Mouse (Mus musculus) heart, embryonic 10.5 days (tissue): ENCODE results near the gene Hrh3. TPM values are rescaled to one million over a fixed set of nuclear protein-coding genes. Genes with fewer than 3 reads are reported as not detected.

Experiments used
- DNase-seq: peaks from one replicate; pipeline ENCODE4 v3.0.0-alpha.2; 2017; ENCODE audit warnings: low spot score
- H3K27ac ChIP-seq: fragments of 300-500 bp; sonication (generic); 2 replicates; pipeline ENCODE4 v1.5.1; 2016; ENCODE audit warnings: mild to moderate bottlenecking
- H3K27me3 ChIP-seq: fragments of 300-500 bp; sonication (generic); 2 replicates; pipeline ENCODE4 v1.6.1; 2016; ENCODE audit warnings: mild to moderate bottlenecking; ENCODE audit not compliant: poor library complexity, insufficient read depth, severe bottlenecking
- H3K36me3 ChIP-seq: fragments of 300-500 bp; sonication (generic); 2 replicates; pipeline ENCODE4 v1.6.1; 2016; ENCODE audit warnings: mild to moderate bottlenecking, moderate library complexity
- H3K4me1 ChIP-seq: fragments of 300-500 bp; sonication (generic); 2 replicates; pipeline ENCODE4 v1.6.1; 2016; ENCODE audit warnings: mild to moderate bottlenecking
- H3K4me3 ChIP-seq: fragments of 300-500 bp; sonication (generic); 2 replicates; pipeline ENCODE4 v1.5.1; 2016; ENCODE audit warnings: mild to moderate bottlenecking, moderate library complexity
- H3K9me3 ChIP-seq: fragments of 300-500 bp; sonication (generic); 2 replicates; pipeline ENCODE4 v1.6.1; 2016; ENCODE audit warnings: mild to moderate bottlenecking, moderate library complexity
- WGBS: fragments of 180-500 bp; shearing (Covaris S2); methylation state at CpG from one replicate; pipeline ENCODE4 v1.1.7; 2016; 5-methylcytosine and 5-hydroxymethylcytosine counted together
- polyA plus RNA-seq: library from polyadenylated mRNA; unstranded; fragments of >200 nt; fragmentation: Nextera tagmentation; extraction: Ambion mirVana; gene quantifications from 2 replicates; pipeline ENCODE4 v1.2.1, GENCODE M21; 2016

Gene Hrh3
- polyA plus RNA-seq, 1 experiment from 2014 or later: not detected

DNA sequence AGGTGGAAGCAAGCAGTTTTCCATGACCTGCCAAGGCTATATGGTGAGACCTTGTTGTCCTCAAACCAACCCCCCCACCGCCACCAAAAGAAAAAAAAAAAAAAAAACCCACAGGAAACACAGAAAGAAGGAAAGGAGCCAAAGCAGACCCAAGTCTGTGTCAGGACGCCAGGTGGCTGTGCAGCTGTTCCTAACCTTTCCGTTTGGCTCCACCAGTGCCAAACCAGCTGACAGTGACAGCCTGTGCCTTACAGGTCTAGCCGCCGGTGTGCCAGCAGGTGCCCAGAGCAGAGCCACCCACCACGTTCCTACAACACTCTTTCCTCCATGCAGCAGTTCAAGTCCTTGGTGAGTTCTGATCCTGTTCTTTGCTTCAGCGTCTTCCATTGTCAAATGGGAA, 31.4 kb downstream of the Hrh3 start:
- H3K4me1 ChIP-seq: peaks cover 12% of the 10 kb centered on the region
- peaks cover 32% of the 10 kb centered on the region for H3K36me3 ChIP-seq
- WGBS: 87% methylated on average over 7 of the region's 7 CpGs
- no peak overlapping the region for H3K27ac ChIP-seq
- no peak overlapping the region for H3K4me3 ChIP-seq
- no peaks in the 10 kb centered on the region for H3K27me3 ChIP-seq
- DNase-seq: no peak
- no peaks in the 10 kb centered on the region for H3K9me3 ChIP-seq

DNA sequence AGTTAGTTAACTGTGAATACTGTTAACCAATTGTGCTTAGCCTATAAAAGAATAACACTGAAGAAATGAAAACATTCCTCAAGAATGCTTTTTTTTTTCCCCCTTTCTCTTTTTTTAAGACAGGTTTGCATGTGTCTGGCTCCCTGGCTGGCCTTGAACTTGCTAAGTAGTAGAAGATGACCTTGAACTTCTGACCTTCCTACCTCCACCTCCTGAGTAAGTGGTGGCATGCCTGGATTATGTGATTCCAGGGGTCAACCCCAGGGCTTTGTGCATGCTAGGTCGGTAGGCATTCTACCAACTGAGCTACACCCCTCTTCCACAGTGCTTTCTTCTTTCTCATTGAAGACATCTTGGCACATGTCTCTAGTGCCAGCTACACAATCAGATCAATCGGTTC, 32.6 kb downstream of the Hrh3 start:
- H3K36me3 ChIP-seq: peaks cover 29% of the 10 kb centered on the region; the same call in 1 of the 2 replicates
- H3K27ac ChIP-seq: no peak overlapping the region
- peaks cover 12% of the 10 kb centered on the region for H3K4me1 ChIP-seq
- WGBS: 85% methylated on average over 2 of the region's 2 CpGs
- no peak for DNase-seq
- no peaks in the 10 kb centered on the region for H3K9me3 ChIP-seq
- no peak overlapping the region for H3K4me3 ChIP-seq
- no peaks in the 10 kb centered on the region for H3K27me3 ChIP-seq

GRCm38 (mm10) chr2:180070481-180071453, 33.5 kb downstream of the Hrh3 start, which contains the start of gene Mtg2:
TSS of gene Mtg2 (plus strand) at chr2:180070588.
- Histone ChIP-seq H3K36me3 (peaks cover 29% of the 10 kb centered on the region; the same call in 1 of the 2 replicates), H3K4me1 (peaks cover 12% of the 10 kb centered on the region), H3K27me3 (no peaks in the 10 kb centered on the region), H3K4me3 (peak within 1 kb of the TSS; percentile 85), H3K9me3 (no peaks in the 10 kb centered on the region), H3K27ac (peak within 1 kb of the TSS; percentile 92)
- DNase-seq: peak; percentile 96
- 6% methylated on average over 58 of the region's 58 CpGs for WGBS

- WGBS: 35% methylated on average over 20 of the region's 20 CpGs
- peak overlapping the region; percentile 92 for H3K27ac ChIP-seq
- peaks cover 35% of the 10 kb centered on the region; the same call in 1 of the 2 replicates for H3K36me3 ChIP-seq
- no peaks in the 10 kb centered on the region for H3K9me3 ChIP-seq
- H3K4me1 ChIP-seq: peaks cover 12% of the 10 kb centered on the region
- DNase-seq: no peak
- H3K4me3 ChIP-seq: peak overlapping the region; percentile 85
- no peaks in the 10 kb centered on the region for H3K27me3 ChIP-seq
These were observed 34.4 kb downstream of the Hrh3 start for GRCm38 (mm10) chr2:180069770-180070480.

- 86% methylated on average over 11 of the region's 11 CpGs for WGBS
- Histone ChIP-seq H3K27me3 (no peaks in the 10 kb centered on the region), H3K27ac (no peak overlapping the region), H3K9me3 (no peaks in the 10 kb centered on the region), H3K4me3 (no peak overlapping the region), H3K4me1 (no peaks in the 10 kb centered on the region), H3K36me3 (peaks cover 72% of the 10 kb centered on the region)
- DNase-seq: no peak
These were observed 40.8 kb downstream of the Hrh3 start for GRCm38 (mm10) chr2:180063338-180064131.

DNA sequence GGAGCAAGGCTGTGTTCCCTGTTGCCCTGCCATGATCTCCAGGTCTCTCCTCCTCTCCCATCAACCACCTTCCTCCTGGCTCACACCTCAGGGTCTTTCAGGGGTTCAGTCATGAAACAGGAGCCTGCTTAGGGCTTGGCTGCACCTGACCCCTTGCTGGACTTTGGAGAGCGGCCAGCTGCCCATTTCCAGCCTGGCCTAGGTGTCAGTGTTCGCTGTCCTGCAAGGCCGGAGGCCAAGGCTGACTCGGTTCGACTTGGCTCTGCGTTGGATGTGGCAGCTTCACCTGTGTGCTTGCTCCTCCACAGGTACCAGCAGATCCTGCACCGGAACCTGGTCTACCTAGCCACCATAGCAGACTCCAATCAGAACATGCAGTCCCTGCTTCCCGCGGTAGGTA, 51.3 kb downstream of the Hrh3 start:
- Histone ChIP-seq H3K9me3 (no peaks in the 10 kb centered on the region), H3K27ac (no peak overlapping the region), H3K4me3 (no peak overlapping the region), H3K36me3 (peaks cover 53% of the 10 kb centered on the region), H3K27me3 (no peaks in the 10 kb centered on the region), H3K4me1 (peaks cover 3% of the 10 kb centered on the region; the same call in 1 of the 2 replicates)
- 91% methylated on average over 9 of the region's 9 CpGs for WGBS
- no peak for DNase-seq

DNA sequence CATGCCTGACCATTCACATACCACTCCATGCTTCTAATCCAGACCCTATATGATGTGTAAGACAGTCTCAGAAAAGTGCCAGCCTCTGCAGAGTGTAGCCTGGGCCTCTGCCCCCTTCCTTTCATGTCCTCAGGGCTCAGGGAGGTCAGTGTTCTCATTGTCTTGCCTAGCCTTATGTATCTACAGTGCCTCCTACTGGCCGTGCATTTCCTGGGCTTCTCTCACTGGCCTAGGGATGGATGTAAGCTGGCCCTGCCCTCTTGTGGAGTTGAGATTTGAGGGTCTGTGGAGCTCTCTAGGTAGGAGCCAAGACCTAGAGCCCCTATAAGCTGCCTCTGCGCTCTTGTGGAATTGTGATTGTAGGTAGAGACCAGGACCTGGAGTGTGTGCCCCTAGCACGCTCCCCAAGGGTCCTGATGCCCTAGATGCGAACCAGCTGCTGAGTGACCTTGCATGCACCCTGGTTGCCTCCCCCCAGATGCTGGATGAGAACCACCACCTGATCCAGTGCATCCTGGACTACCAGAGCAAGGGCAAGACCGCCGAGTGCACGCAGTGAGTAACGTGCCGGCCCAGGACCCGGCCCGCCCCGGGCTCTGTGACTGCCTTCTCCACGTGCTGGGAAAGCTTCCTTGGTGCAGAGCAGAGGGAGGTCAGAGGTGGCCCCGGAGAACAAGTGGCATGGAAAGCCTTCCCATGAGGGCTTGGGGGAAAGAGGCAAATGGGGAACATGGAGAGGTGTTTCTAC, 52.1 kb downstream of the Hrh3 start:
- H3K36me3 ChIP-seq: peaks cover 49% of the 10 kb centered on the region
- peaks cover 3% of the 10 kb centered on the region; the same call in 1 of the 2 replicates for H3K4me1 ChIP-seq
- H3K27ac ChIP-seq: no peak overlapping the region
- H3K27me3 ChIP-seq: no peaks in the 10 kb centered on the region
- 91% methylated on average over 14 of the region's 14 CpGs for WGBS
- DNase-seq: no peak
- H3K9me3 ChIP-seq: no peaks in the 10 kb centered on the region
- H3K4me3 ChIP-seq: no peak overlapping the region

DNA sequence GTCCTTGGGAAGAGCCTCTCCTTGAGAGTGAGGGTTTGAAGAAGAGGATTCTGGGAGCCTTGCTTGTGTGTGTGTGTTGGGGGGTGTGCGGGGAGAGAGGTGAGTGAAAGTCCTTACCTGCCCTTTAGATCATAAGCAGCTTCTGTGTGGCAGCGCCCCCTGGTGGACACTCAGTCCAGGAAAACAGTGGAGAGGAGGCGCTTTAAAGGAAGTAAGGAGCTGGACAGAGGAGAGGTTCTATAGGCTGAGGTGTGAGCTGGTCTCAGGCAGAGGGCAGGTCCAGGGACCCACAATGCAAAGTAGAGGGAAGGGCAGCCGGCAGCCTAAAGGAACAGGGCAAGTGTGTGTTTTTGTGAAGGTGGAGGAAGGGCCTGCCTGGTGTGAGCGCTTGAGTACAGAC, 53.3 kb downstream of the Hrh3 start:
- Histone ChIP-seq H3K9me3 (no peaks in the 10 kb centered on the region), H3K4me3 (no peak overlapping the region), H3K27ac (no peak overlapping the region), H3K4me1 (peaks cover 3% of the 10 kb centered on the region; the same call in 1 of the 2 replicates), H3K27me3 (no peaks in the 10 kb centered on the region), H3K36me3 (peaks cover 39% of the 10 kb centered on the region)
- WGBS: 22% methylated on average over 5 of the region's 5 CpGs
- DNase-seq: peak; percentile 90

Other genes with a start within 250 kb of the Hrh3 start
- gene Taf4, start 127.8 kb downstream of the Hrh3 start, polyA plus RNA-seq: 2.2 and 3.2 TPM in 2 replicates
- 4.0 and 4.9 TPM in 2 replicates for gene Lsm14b, start 79.5 kb downstream of the Hrh3 start, polyA plus RNA-seq
- 567 and 701 TPM in 2 replicates for gene Psma7, start 62.1 kb downstream of the Hrh3 start, polyA plus RNA-seq
- gene Ss18l1, start 62.0 kb downstream of the Hrh3 start, polyA plus RNA-seq: 3.5 and 4.4 TPM in 2 replicates
- gene Mtg2, start 33.9 kb downstream of the Hrh3 start, polyA plus RNA-seq: 28.2 and 29.7 TPM in 2 replicates
- 29.7 and 38.0 TPM in 2 replicates for gene Osbpl2, start 14.8 kb upstream of the Hrh3 start, polyA plus RNA-seq
- 202 and 240 TPM in 2 replicates for gene Adrm1, start 67.0 kb upstream of the Hrh3 start, polyA plus RNA-seq
- gene Lama5, start 121.4 kb upstream of the Hrh3 start, polyA plus RNA-seq: 23.6 and 30.8 TPM in 2 replicates
- 332 and 360 TPM in 2 replicates for gene Rps21, start 152.9 kb upstream of the Hrh3 start, polyA plus RNA-seq
- 12.4 and 13.1 TPM in 2 replicates for gene Cables2, start 169.0 kb upstream of the Hrh3 start, polyA plus RNA-seq
- 0.16 and 0.68 TPM in 2 replicates for gene Rbbp8nl, start 185.4 kb upstream of the Hrh3 start, polyA plus RNA-seq
- gene Gata5, start 230.2 kb upstream of the Hrh3 start, polyA plus RNA-seq: 34.7 and 41.3 TPM in 2 replicates